Mouse (Mus musculus): Measurements from ENCODE around the gene Ankfn1. TPM values are rescaled to one million over a fixed set of nuclear protein-coding genes. Genes with fewer than 3 reads are reported as not detected.

Ankfn1 gene
- polyA plus RNA-seq, 1 experiment: not detected

- no peak overlapping the region for H3K4me3 ChIP-seq (ENCODE audit: insufficient read depth, low read length)
- no peaks in the 10 kb centered on the region for H3K4me1 ChIP-seq (ENCODE audit: control insufficient read depth, insufficient read depth, low read length)
- H3K27ac ChIP-seq (ENCODE audit: insufficient read depth, low read length): no peak overlapping the region
- TF ChIP-seq CTCF (IDR thresholded peaks at IDR 0.05; ENCODE audit: borderline replicate concordance, insufficient read depth, low read length) (no peak), POLR2A (IDR thresholded peaks at IDR 0.05; ENCODE audit: low read depth, low read length) (no peak)
These were observed 80.7 kb downstream of the Ankfn1 start for GRCm38 (mm10) chr11:89696431-89697403.

- Histone ChIP-seq H3K27ac (ENCODE audit: insufficient read depth, low read length) (no peak overlapping the region), H3K4me3 (ENCODE audit: insufficient read depth, low read length) (no peak overlapping the region), H3K4me1 (ENCODE audit: control insufficient read depth, insufficient read depth, low read length) (no peaks in the 10 kb centered on the region)
- TF ChIP-seq CTCF (IDR thresholded peaks at IDR 0.05; ENCODE audit: borderline replicate concordance, insufficient read depth, low read length) (no peak), POLR2A (IDR thresholded peaks at IDR 0.05; ENCODE audit: low read depth, low read length) (no peak)
These were observed 83.8 kb downstream of the Ankfn1 start for GRCm38 (mm10) chr11:89693686-89694085.

GRCm38 (mm10) chr11:89676922-89677321 lies 100.5 kb downstream of the Ankfn1 start:
- TF ChIP-seq POLR2A (IDR thresholded peaks at IDR 0.05; ENCODE audit: low read depth, low read length) (no peak), CTCF (IDR thresholded peaks at IDR 0.05; ENCODE audit: borderline replicate concordance, insufficient read depth, low read length) (no peak)
- Histone ChIP-seq H3K4me3 (ENCODE audit: insufficient read depth, low read length) (no peak overlapping the region), H3K4me1 (ENCODE audit: control insufficient read depth, insufficient read depth, low read length) (peaks cover 5% of the 10 kb centered on the region), H3K27ac (ENCODE audit: insufficient read depth, low read length) (no peak overlapping the region)

GRCm38 (mm10) chr11:89673916-89674507 lies 103.4 kb downstream of the Ankfn1 start:
- TF ChIP-seq CTCF (IDR thresholded peaks at IDR 0.05; ENCODE audit: borderline replicate concordance, insufficient read depth, low read length) (no peak), POLR2A (IDR thresholded peaks at IDR 0.05; ENCODE audit: low read depth, low read length) (no peak)
- no peak overlapping the region for H3K4me3 ChIP-seq (ENCODE audit: insufficient read depth, low read length)
- no peak overlapping the region for H3K27ac ChIP-seq (ENCODE audit: insufficient read depth, low read length)
- peaks cover 5% of the 10 kb centered on the region for H3K4me1 ChIP-seq (ENCODE audit: control insufficient read depth, insufficient read depth, low read length)

- TF ChIP-seq POLR2A (IDR thresholded peaks at IDR 0.05; ENCODE audit: low read depth, low read length): no peak
- TF ChIP-seq CTCF (IDR thresholded peaks at IDR 0.05; ENCODE audit: borderline replicate concordance, insufficient read depth, low read length): no peak
- Histone ChIP-seq H3K4me3 (ENCODE audit: insufficient read depth, low read length) (no peak overlapping the region), H3K4me1 (ENCODE audit: control insufficient read depth, insufficient read depth, low read length) (peaks cover 5% of the 10 kb centered on the region; the same call in 1 of the 2 replicates), H3K27ac (ENCODE audit: insufficient read depth, low read length) (peak overlapping the region; percentile 80)
These were observed 104.9 kb downstream of the Ankfn1 start for GRCm38 (mm10) chr11:89672510-89673085.

- Histone ChIP-seq H3K4me3 (ENCODE audit: insufficient read depth, low read length) (no peak overlapping the region), H3K4me1 (ENCODE audit: control insufficient read depth, insufficient read depth, low read length) (no peaks in the 10 kb centered on the region), H3K27ac (ENCODE audit: insufficient read depth, low read length) (no peak overlapping the region)
- TF ChIP-seq POLR2A (IDR thresholded peaks at IDR 0.05; ENCODE audit: low read depth, low read length) (no peak), CTCF (IDR thresholded peaks at IDR 0.05; ENCODE audit: borderline replicate concordance, insufficient read depth, low read length) (no peak)
These were observed 112.1 kb downstream of the Ankfn1 start for GRCm38 (mm10) chr11:89665170-89665880.

- Histone ChIP-seq H3K27ac (ENCODE audit: insufficient read depth, low read length) (no peak overlapping the region), H3K4me3 (ENCODE audit: insufficient read depth, low read length) (no peak overlapping the region), H3K4me1 (ENCODE audit: control insufficient read depth, insufficient read depth, low read length) (no peaks in the 10 kb centered on the region)
- TF ChIP-seq CTCF (IDR thresholded peaks at IDR 0.05; ENCODE audit: borderline replicate concordance, insufficient read depth, low read length): no peak
- TF ChIP-seq POLR2A (IDR thresholded peaks at IDR 0.05; ENCODE audit: low read depth, low read length): no peak
These were observed 118.4 kb downstream of the Ankfn1 start for GRCm38 (mm10) chr11:89659048-89659447.

GRCm38 (mm10) chr11:89656556-89656955 lies 120.9 kb downstream of the Ankfn1 start:
- no peak for TF ChIP-seq CTCF (IDR thresholded peaks at IDR 0.05; ENCODE audit: borderline replicate concordance, insufficient read depth, low read length)
- no peak for TF ChIP-seq POLR2A (IDR thresholded peaks at IDR 0.05; ENCODE audit: low read depth, low read length)
- Histone ChIP-seq H3K4me1 (ENCODE audit: control insufficient read depth, insufficient read depth, low read length) (no peaks in the 10 kb centered on the region), H3K4me3 (ENCODE audit: insufficient read depth, low read length) (no peak overlapping the region), H3K27ac (ENCODE audit: insufficient read depth, low read length) (no peak overlapping the region)

GRCm38 (mm10) chr11:89635740-89636139 lies 141.7 kb downstream of the Ankfn1 start:
- TF ChIP-seq POLR2A (IDR thresholded peaks at IDR 0.05; ENCODE audit: low read depth, low read length) (no peak), CTCF (IDR thresholded peaks at IDR 0.05; ENCODE audit: borderline replicate concordance, insufficient read depth, low read length) (no peak)
- Histone ChIP-seq H3K27ac (ENCODE audit: insufficient read depth, low read length) (no peak overlapping the region), H3K4me3 (ENCODE audit: insufficient read depth, low read length) (no peak overlapping the region), H3K4me1 (ENCODE audit: control insufficient read depth, insufficient read depth, low read length) (no peaks in the 10 kb centered on the region)
